Mouse (Mus musculus): Measurements from ENCODE around the gene Hnf1a. TPM values are rescaled to one million over a fixed set of nuclear protein-coding genes. Genes with fewer than 3 reads are reported as not detected.

Gene Hnf1a
- total and polyA plus RNA-seq, 2 experiments from 2014 or later, result not detected

DNA sequence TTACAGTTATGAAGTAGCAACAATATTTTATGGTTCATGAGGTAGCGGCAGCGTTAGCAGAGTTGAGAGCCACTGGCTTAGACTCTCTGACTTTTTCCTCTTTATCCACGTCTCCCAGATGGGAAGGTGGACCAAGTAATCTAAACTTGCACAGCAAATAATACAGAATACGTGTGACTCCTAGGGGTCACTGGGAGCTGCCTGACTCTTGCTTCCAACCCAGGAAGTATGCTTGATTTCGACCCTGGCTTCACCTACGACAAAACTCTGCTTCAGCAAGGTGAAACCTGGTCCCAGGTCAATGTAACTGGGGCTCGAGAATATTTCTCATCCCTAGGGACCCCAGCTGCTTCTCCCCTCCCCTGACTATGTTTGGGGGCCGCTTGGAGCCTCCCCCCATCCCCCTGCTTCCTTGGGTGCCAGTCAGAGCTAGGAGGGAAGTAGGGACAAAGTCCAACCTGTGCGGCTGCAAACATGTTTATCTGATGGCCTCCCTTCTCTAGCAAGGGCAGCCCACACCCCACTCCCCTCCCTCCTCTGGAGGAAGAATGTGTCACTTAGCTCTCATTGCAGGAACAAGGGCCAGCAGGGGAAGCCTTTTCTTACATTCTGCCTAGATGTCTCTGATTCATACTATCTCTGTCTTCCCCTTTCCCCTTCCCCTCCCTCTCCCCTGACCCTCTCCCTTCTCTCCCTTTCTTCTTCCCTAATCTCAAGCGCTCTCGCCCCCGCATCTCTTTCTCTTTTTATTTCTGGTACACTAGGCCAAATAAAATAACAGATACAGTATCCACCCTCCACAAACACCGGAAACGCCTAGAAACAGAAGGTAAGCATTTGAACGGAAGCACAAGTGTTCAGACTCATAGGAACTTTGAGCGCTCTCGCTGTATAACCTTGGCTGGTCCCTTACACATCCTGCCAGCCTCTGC is 5.7 kb downstream of the Hnf1a start:
- H3K4me1 ChIP-seq (ENCODE audit: control insufficient read depth, insufficient read depth), result peaks cover 16% of the 10 kb centered on the region
- H3K4me3 ChIP-seq (ENCODE audit: low read depth, low read length), result no peak overlapping the region
- H3K27ac ChIP-seq (ENCODE audit: low read depth), result no peak overlapping the region
- TF ChIP-seq EP300 (IDR thresholded peaks at IDR 0.05; ENCODE audit: low read depth) (no peak), CTCF (IDR thresholded peaks at IDR 0.05; ENCODE audit: low read depth) (no peak)
- no peaks in the 10 kb centered on the region for H3K36me3 ChIP-seq (replicated peaks; ENCODE audit: control insufficient read depth, insufficient read depth, low read length)
- ATAC-seq (ENCODE audit: insufficient read depth, low read depth) (no peak), DNase-seq (ENCODE audit: low spot score) (no peak)
- peaks cover 27% of the 10 kb centered on the region for H3K27me3 ChIP-seq (ENCODE audit: control insufficient read depth, insufficient read depth, low read length)
- H3K9ac ChIP-seq (replicated peaks; ENCODE audit: low read depth, low read length), result no peak overlapping the region
- WGBS, result 50% methylated on average over 17 of the region's 17 CpGs
- H3K9me3 ChIP-seq (replicated peaks; ENCODE audit: control insufficient read depth, low read length), result no peaks in the 10 kb centered on the region
- no peak overlapping the region for H3K4me2 ChIP-seq (ENCODE audit: low read depth, low read length)

GRCm38 (mm10) chr5:114964315-114964966 is 6.5 kb downstream of the Hnf1a start:
- Histone ChIP-seq H3K4me3 (ENCODE audit: low read depth, low read length) (no peak overlapping the region), H3K4me2 (ENCODE audit: low read depth, low read length) (peak overlapping the region; percentile 25; the same call in 1 of the 2 replicates), H3K4me1 (ENCODE audit: control insufficient read depth, insufficient read depth) (peaks cover 16% of the 10 kb centered on the region), H3K27ac (ENCODE audit: low read depth) (no peak overlapping the region), H3K9ac (replicated peaks; ENCODE audit: low read depth, low read length) (no peak overlapping the region), H3K36me3 (replicated peaks; ENCODE audit: control insufficient read depth, insufficient read depth, low read length) (no peaks in the 10 kb centered on the region), H3K27me3 (ENCODE audit: control insufficient read depth, insufficient read depth, low read length) (peaks cover 21% of the 10 kb centered on the region), H3K9me3 (replicated peaks; ENCODE audit: control insufficient read depth, low read length) (no peaks in the 10 kb centered on the region)
- ATAC-seq (ENCODE audit: insufficient read depth, low read depth) (0 out of 2 replicates have a peak, but pooled peaks have one; percentile 27), DNase-seq (ENCODE audit: low spot score) (no peak)
- WGBS, result 47% methylated on average over 7 of the region's 7 CpGs
- TF ChIP-seq CTCF (IDR thresholded peaks at IDR 0.05; ENCODE audit: low read depth) (no peak), EP300 (IDR thresholded peaks at IDR 0.05; ENCODE audit: low read depth) (no peak)

DNA sequence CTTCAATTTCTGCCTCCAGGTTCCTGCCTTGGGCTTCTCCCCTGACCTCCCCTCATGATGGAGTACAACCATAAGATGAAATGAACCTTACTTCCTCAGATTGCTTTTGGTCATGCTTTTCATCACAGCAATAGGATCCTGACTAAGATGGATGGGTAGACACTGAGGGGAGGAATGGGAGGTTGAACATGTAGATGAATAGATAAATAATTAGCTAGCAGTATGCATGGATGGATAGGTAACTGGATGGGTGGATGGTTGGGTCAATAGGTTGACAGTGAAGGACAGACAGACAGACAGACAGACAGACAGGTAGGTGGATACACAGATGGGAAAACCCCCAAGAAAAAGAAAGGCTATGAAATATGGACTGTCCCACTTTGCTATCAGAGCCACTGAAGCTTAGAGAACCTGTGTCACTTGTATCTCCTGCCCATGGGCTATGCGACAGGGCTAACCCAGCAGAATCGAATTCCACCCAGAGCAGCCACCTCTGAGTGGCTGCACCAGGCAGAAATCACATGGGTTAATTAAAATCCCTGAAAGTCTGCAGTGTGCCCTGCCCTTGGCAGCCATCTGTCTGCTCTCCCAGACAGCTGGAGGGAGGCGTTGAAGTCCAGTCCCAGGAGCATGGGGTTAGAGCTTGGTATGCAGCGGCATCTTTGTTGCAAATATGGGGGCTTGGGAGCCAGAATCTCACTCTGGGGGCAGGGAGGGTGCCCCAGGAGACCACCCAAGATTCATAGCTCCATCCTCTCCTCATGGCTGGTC is 9.1 kb downstream of the Hnf1a start:
- no peaks in the 10 kb centered on the region for H3K36me3 ChIP-seq (replicated peaks; ENCODE audit: control insufficient read depth, insufficient read depth, low read length)
- no peaks in the 10 kb centered on the region for H3K9me3 ChIP-seq (replicated peaks; ENCODE audit: control insufficient read depth, low read length)
- 44% methylated on average over 4 of the region's 4 CpGs for WGBS
- TF ChIP-seq CTCF (IDR thresholded peaks at IDR 0.05; ENCODE audit: low read depth), result no peak
- no peak for TF ChIP-seq EP300 (IDR thresholded peaks at IDR 0.05; ENCODE audit: low read depth)
- DNase-seq (ENCODE audit: low spot score), result no peak
- H3K9ac ChIP-seq (replicated peaks; ENCODE audit: low read depth, low read length), result no peak overlapping the region
- H3K4me1 ChIP-seq (ENCODE audit: control insufficient read depth, insufficient read depth), result peaks cover 16% of the 10 kb centered on the region
- H3K4me3 ChIP-seq (ENCODE audit: low read depth, low read length), result no peak overlapping the region
- H3K4me2 ChIP-seq (ENCODE audit: low read depth, low read length), result no peak overlapping the region
- no peak overlapping the region for H3K27ac ChIP-seq (ENCODE audit: low read depth)
- 0 out of 2 replicates have a peak, but pooled peaks cover 2% of the 10 kb centered on the region for H3K27me3 ChIP-seq (ENCODE audit: control insufficient read depth, insufficient read depth, low read length)
- no peak for ATAC-seq (ENCODE audit: insufficient read depth, low read depth)

DNA sequence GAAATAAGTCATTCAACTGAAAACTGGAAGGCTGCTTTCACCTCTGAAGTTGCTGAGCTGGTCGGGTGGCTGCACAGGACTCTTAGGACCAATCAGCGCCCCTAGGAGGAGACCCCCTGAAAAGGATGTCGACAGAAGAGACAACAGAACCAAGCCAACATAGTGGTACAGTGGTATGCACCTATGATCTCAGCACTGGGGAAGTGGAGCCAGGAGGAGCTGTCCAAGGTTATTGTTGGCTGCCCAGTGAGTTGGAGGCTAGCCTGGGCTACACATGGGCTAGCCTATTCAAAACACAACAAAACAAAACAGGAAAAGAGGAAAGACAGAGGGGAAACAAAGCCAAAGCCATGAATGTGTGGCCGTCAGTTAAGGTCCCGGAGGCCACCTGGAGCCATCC is 12.8 kb downstream of the Hnf1a start:
- ATAC-seq (ENCODE audit: insufficient read depth, low read depth) (no peak), DNase-seq (ENCODE audit: low spot score) (no peak)
- H3K9ac ChIP-seq (replicated peaks; ENCODE audit: low read depth, low read length), result no peak overlapping the region
- TF ChIP-seq CTCF (IDR thresholded peaks at IDR 0.05; ENCODE audit: low read depth) (no peak), EP300 (IDR thresholded peaks at IDR 0.05; ENCODE audit: low read depth) (no peak)
- H3K4me3 ChIP-seq (ENCODE audit: low read depth, low read length), result no peak overlapping the region
- no peak overlapping the region for H3K27ac ChIP-seq (ENCODE audit: low read depth)
- H3K27me3 ChIP-seq (ENCODE audit: control insufficient read depth, insufficient read depth, low read length), result 0 out of 2 replicates have a peak, but pooled peaks cover 2% of the 10 kb centered on the region
- H3K4me1 ChIP-seq (ENCODE audit: control insufficient read depth, insufficient read depth), result no peaks in the 10 kb centered on the region
- no peaks in the 10 kb centered on the region for H3K9me3 ChIP-seq (replicated peaks; ENCODE audit: control insufficient read depth, low read length)
- 77% methylated on average over 5 of the region's 5 CpGs for WGBS
- no peaks in the 10 kb centered on the region for H3K36me3 ChIP-seq (replicated peaks; ENCODE audit: control insufficient read depth, insufficient read depth, low read length)
- no peak overlapping the region for H3K4me2 ChIP-seq (ENCODE audit: low read depth, low read length)

GRCm38 (mm10) chr5:114953326-114953725 is 17.6 kb downstream of the Hnf1a start:
- Histone ChIP-seq H3K27ac (ENCODE audit: low read depth) (no peak overlapping the region), H3K9me3 (replicated peaks; ENCODE audit: control insufficient read depth, low read length) (no peaks in the 10 kb centered on the region), H3K36me3 (replicated peaks; ENCODE audit: control insufficient read depth, insufficient read depth, low read length) (peaks cover 5% of the 10 kb centered on the region), H3K4me2 (ENCODE audit: low read depth, low read length) (no peak overlapping the region), H3K9ac (replicated peaks; ENCODE audit: low read depth, low read length) (no peak overlapping the region), H3K4me1 (ENCODE audit: control insufficient read depth, insufficient read depth) (no peaks in the 10 kb centered on the region), H3K27me3 (ENCODE audit: control insufficient read depth, insufficient read depth, low read length) (no peaks in the 10 kb centered on the region), H3K4me3 (ENCODE audit: low read depth, low read length) (no peak overlapping the region)
- TF ChIP-seq EP300 (IDR thresholded peaks at IDR 0.05; ENCODE audit: low read depth), result no peak
- ATAC-seq (ENCODE audit: insufficient read depth, low read depth) (no peak), DNase-seq (ENCODE audit: low spot score) (no peak)
- WGBS, result 73% methylated on average over 14 of the region's 14 CpGs
